Mouse (Mus musculus) kidney, embryonic 16.5 days (tissue): Measurements from ENCODE around the gene Rpl13a. TPM values are rescaled to one million over a fixed set of nuclear protein-coding genes. Genes with fewer than 3 reads are reported as not detected.
"Not testable (repeated sequence)": the region's sequence is repeated elsewhere in the genome, so short reads cannot be mapped to it uniquely, and the experiment has no call there.

ENCODE experiments used
- ATAC-seq: fragments of 200-750 bp; cut with Nextera tagmentation; 2 replicates; pipeline ENCODE4 v1.8.0; 2017; ENCODE audit warnings: moderate TSS enrichment; ENCODE audit not compliant: low FRiP score, low TSS enrichment
- H3K27ac ChIP-seq: fragments of 300-500 bp; sonication (generic); 2 replicates; pipeline ENCODE4 v1.5.1; 2014; ENCODE audit warnings: low read length
- H3K27me3 ChIP-seq: fragments of 300-500 bp; sonication (generic); 2 replicates; pipeline ENCODE4 v1.6.1; 2014; ENCODE audit warnings: low read length, control low read depth, mixed read lengths; ENCODE audit not compliant: insufficient read depth
- H3K36me3 ChIP-seq: fragments of 300-500 bp; sonication (generic); 2 replicates; pipeline ENCODE4 v1.6.1; 2014; ENCODE audit warnings: low read length, control low read depth, mixed read lengths; ENCODE audit not compliant: insufficient read depth
- H3K4me1 ChIP-seq: fragments of 300-500 bp; sonication (generic); 2 replicates; pipeline ENCODE4 v1.6.1; 2014; ENCODE audit warnings: low read length, control low read depth, mixed read lengths; ENCODE audit not compliant: insufficient read depth
- H3K4me2 ChIP-seq: fragments of 300-500 bp; sonication (generic); replicated peaks from 2 replicates; pipeline ENCODE4 v1.6.1; 2014; ENCODE audit warnings: low read depth, low read length
- H3K4me3 ChIP-seq: fragments of 300-500 bp; sonication (generic); 2 replicates; pipeline ENCODE4 v1.5.1; 2014; ENCODE audit warnings: mild to moderate bottlenecking, low read length
- H3K9ac ChIP-seq: fragments of 300-500 bp; sonication (generic); replicated peaks from 2 replicates; pipeline ENCODE4 v1.6.1; 2014; ENCODE audit warnings: low read length
- H3K9me3 ChIP-seq: fragments of 300-500 bp; sonication (generic); 2 replicates; pipeline ENCODE4 v1.6.1; 2016; ENCODE audit warnings: low read length, control low read depth
- WGBS: fragments of 180-500 bp; shearing (Covaris S2); extraction: QIAGEN DNeasy Blood & Tissue Kit; methylation state at CpG from one replicate; pipeline ENCODE4 v1.1.7; 2014; 5-methylcytosine and 5-hydroxymethylcytosine counted together
- polyA plus RNA-seq: library from polyadenylated mRNA; unstranded; fragments of >200 nt; fragmentation: Nextera tagmentation; extraction: Ambion mirVana; gene quantifications from 2 replicates; pipeline ENCODE4 v1.2.1, GENCODE M21; 2015

Gene Rpl13a
- 1,083 and 1,117 TPM in 2 replicates for polyA plus RNA-seq

GRCm38 (mm10) chr7:45128624-45129246, at the start of gene Rpl13a:
Rpl13a (minus strand) TSS chr7:45128761.
- H3K9ac ChIP-seq: peak within 1 kb of the TSS; percentile 94
- peak; percentile 95 for ATAC-seq
- under 1% methylated on average over 48 of the region's 48 CpGs for WGBS
- H3K9me3 ChIP-seq: no peaks in the 10 kb centered on the region
- H3K27ac ChIP-seq: peak within 1 kb of the TSS; percentile 95
- H3K36me3 ChIP-seq: peaks cover 31% of the 10 kb centered on the region
- H3K27me3 ChIP-seq: no peaks in the 10 kb centered on the region
- peaks cover 41% of the 10 kb centered on the region for H3K4me1 ChIP-seq
- H3K4me3 ChIP-seq: peak within 1 kb of the TSS; percentile 88
- H3K4me2 ChIP-seq: peak within 1 kb of the TSS; percentile 92

- H3K4me1 ChIP-seq: peaks cover 14% of the 10 kb centered on the region
- H3K36me3 ChIP-seq: no peaks in the 10 kb centered on the region
- WGBS: 1% methylated on average over 23 of the region's 31 CpGs
- no peaks in the 10 kb centered on the region for H3K9me3 ChIP-seq
- H3K9ac ChIP-seq: no peak overlapping the region
- H3K27me3 ChIP-seq: peaks cover 86% of the 10 kb centered on the region
- no peak overlapping the region for H3K27ac ChIP-seq
- no peak for ATAC-seq
- H3K4me3 ChIP-seq: peak overlapping the region; percentile 28
- H3K4me2 ChIP-seq: peak overlapping the region; percentile 41
Observed at GRCm38 (mm10) chr7:45176356-45176755, 47.8 kb upstream of the Rpl13a start.

- Histone ChIP-seq H3K4me3 (peak overlapping the region; percentile 28), H3K4me2 (peak overlapping the region; percentile 41), H3K27me3 (peaks cover 82% of the 10 kb centered on the region), H3K9me3 (no peaks in the 10 kb centered on the region), H3K36me3 (no peaks in the 10 kb centered on the region), H3K27ac (no peak overlapping the region), H3K4me1 (peaks cover 14% of the 10 kb centered on the region; the same call in 1 of the 2 replicates), H3K9ac (no peak overlapping the region)
- ATAC-seq: no peak
- WGBS: under 1% methylated on average over 23 of the region's 23 CpGs
Observed at GRCm38 (mm10) chr7:45175929-45176328, 47.4 kb upstream of the Rpl13a start.

- Histone ChIP-seq H3K4me1 (peaks cover 14% of the 10 kb centered on the region; the same call in 1 of the 2 replicates), H3K27me3 (peaks cover 77% of the 10 kb centered on the region), H3K36me3 (no peaks in the 10 kb centered on the region), H3K27ac (no peak overlapping the region), H3K4me2 (no peak overlapping the region), H3K9me3 (peaks cover 1% of the 10 kb centered on the region), H3K9ac (no peak overlapping the region), H3K4me3 (no peak overlapping the region)
- no peak for ATAC-seq
- WGBS: 3% methylated on average over 13 of the region's 13 CpGs
Observed at GRCm38 (mm10) chr7:45175398-45175797, 46.8 kb upstream of the Rpl13a start.

- H3K4me1 ChIP-seq: peaks cover 14% of the 10 kb centered on the region; the same call in 1 of the 2 replicates
- H3K27ac ChIP-seq: no peak overlapping the region
- H3K4me2 ChIP-seq: peak overlapping the region; percentile 33; the same call in 1 of the 2 replicates
- H3K9me3 ChIP-seq: peaks cover 8% of the 10 kb centered on the region
- no peaks in the 10 kb centered on the region for H3K36me3 ChIP-seq
- peak; percentile 43; the same call in 1 of the 2 replicates for ATAC-seq
- H3K9ac ChIP-seq: no peak overlapping the region; the same call in 1 of the 2 replicates
- H3K27me3 ChIP-seq: peaks cover 70% of the 10 kb centered on the region
- 3% methylated on average over 29 of the region's 29 CpGs for WGBS
- H3K4me3 ChIP-seq: no peak overlapping the region
Observed at GRCm38 (mm10) chr7:45174567-45175280, 46.2 kb upstream of the Rpl13a start.

GRCm38 (mm10) chr7:45173772-45174171, 45.2 kb upstream of the Rpl13a start:
- WGBS: 73% methylated on average over 1 of the region's 1 CpGs
- Histone ChIP-seq H3K27me3 (peaks cover 69% of the 10 kb centered on the region), H3K4me1 (peaks cover 14% of the 10 kb centered on the region; the same call in 1 of the 2 replicates), H3K9me3 (peaks cover 17% of the 10 kb centered on the region)
- not testable (repeated sequence) for H3K36me3 ChIP-seq, H3K27ac ChIP-seq, ATAC-seq, H3K4me3 ChIP-seq, H3K9ac ChIP-seq, H3K4me2 ChIP-seq

GRCm38 (mm10) chr7:45172974-45173373, 44.4 kb upstream of the Rpl13a start:
- Histone ChIP-seq H3K27me3 (peaks cover 69% of the 10 kb centered on the region), H3K4me1 (peaks cover 14% of the 10 kb centered on the region; the same call in 1 of the 2 replicates), H3K4me3 (no peak overlapping the region), H3K36me3 (no peaks in the 10 kb centered on the region), H3K4me2 (no peak overlapping the region), H3K9ac (no peak overlapping the region), H3K9me3 (peaks cover 19% of the 10 kb centered on the region), H3K27ac (no peak overlapping the region)
- ATAC-seq: no peak
- WGBS: 56% methylated on average over 7 of the region's 7 CpGs

- Histone ChIP-seq H3K9me3 (peaks cover 19% of the 10 kb centered on the region), H3K27ac (no peak overlapping the region), H3K4me3 (no peak overlapping the region), H3K4me1 (0 out of 2 replicates have a peak, but pooled peaks cover under 1% of the 10 kb centered on the region), H3K36me3 (no peaks in the 10 kb centered on the region), H3K27me3 (peaks cover 68% of the 10 kb centered on the region), H3K9ac (no peak overlapping the region), H3K4me2 (no peak overlapping the region)
- no peak for ATAC-seq
- WGBS: 91% methylated on average over 3 of the region's 3 CpGs
Observed at GRCm38 (mm10) chr7:45169495-45169894, 40.9 kb upstream of the Rpl13a start.

GRCm38 (mm10) chr7:45168656-45169055, 40.1 kb upstream of the Rpl13a start:
- Histone ChIP-seq H3K9me3 (peaks cover 19% of the 10 kb centered on the region), H3K27ac (no peak overlapping the region), H3K4me1 (0 out of 2 replicates have a peak, but pooled peaks cover 5% of the 10 kb centered on the region), H3K4me3 (peak overlapping the region; percentile 13; the same call in 1 of the 2 replicates), H3K9ac (no peak overlapping the region), H3K27me3 (peaks cover 69% of the 10 kb centered on the region), H3K4me2 (no peak overlapping the region), H3K36me3 (no peaks in the 10 kb centered on the region)
- WGBS: 5% methylated on average over 24 of the region's 24 CpGs
- ATAC-seq: 0 out of 2 replicates have a peak, but pooled peaks have one; percentile 35
